Mouse (Mus musculus) c-Kit-positive CD71-positive TER-119-positive erythroid progenitor cells, embryonic 14.5 days (primary cell): ENCODE measurements around the gene BC030867.
A peak's percentile ranks its signal among the peaks of the same experiment; 100 is the strongest.
"Not testable (repeated sequence)": the region's sequence is repeated elsewhere in the genome, so short reads cannot be mapped to it uniquely, and the experiment has no call there.

ENCODE experiments used
- DNase-seq: peaks from one replicate; pipeline ENCODE4 v3.0.0-alpha.2; 2013; ENCODE audit warnings: low spot score

Gene BC030867

GRCm38 (mm10) chr11:102249351-102250090 is 839 bp downstream of the BC030867 start:
- DNase-seq = no peak

GRCm38 (mm10) chr11:102257514-102257913 is 8.8 kb downstream of the BC030867 start:
- DNase-seq = no peak

GRCm38 (mm10) chr11:102258095-102258494 is 9.4 kb downstream of the BC030867 start:
- no peak for DNase-seq

- DNase-seq = no peak
Measured at GRCm38 (mm10) chr11:102258521-102258920, 9.8 kb downstream of the BC030867 start.

GRCm38 (mm10) chr11:102263211-102263610 is 14.5 kb downstream of the BC030867 start:
- DNase-seq = no peak

GRCm38 (mm10) chr11:102265816-102266215 is 17.1 kb downstream of the BC030867 start:
- no peak for DNase-seq

- DNase-seq = no peak
Measured at GRCm38 (mm10) chr11:102266631-102267355, 18.1 kb downstream of the BC030867 start.

GRCm38 (mm10) chr11:102267480-102267879 is 18.8 kb downstream of the BC030867 start:
- DNase-seq = no peak

GRCm38 (mm10) chr11:102268520-102269244 is 20.0 kb downstream of the BC030867 start, which contains the start of gene Asb16:
Gene Asb16, plus strand, starts transcription at chr11:102268743.
- DNase-seq = no peak

GRCm38 (mm10) chr11:102276411-102276915 is 27.8 kb downstream of the BC030867 start:
- DNase-seq = no peak

- no peak for DNase-seq
Measured at GRCm38 (mm10) chr11:102277754-102278153, 29.1 kb downstream of the BC030867 start.

GRCm38 (mm10) chr11:102279595-102279994 is 30.9 kb downstream of the BC030867 start:
- no peak for DNase-seq

GRCm38 (mm10) chr11:102280267-102280666 is 31.6 kb downstream of the BC030867 start:
- not testable (repeated sequence) for DNase-seq

GRCm38 (mm10) chr11:102283922-102284321 is 35.2 kb downstream of the BC030867 start:
- DNase-seq = no peak

- DNase-seq = peak; percentile 100
Measured at GRCm38 (mm10) chr11:102284501-102285094, 35.9 kb downstream of the BC030867 start, which contains the start of gene Tmub2. Gene Tmub2, plus strand, starts transcription at chr11:102284931.

GRCm38 (mm10) chr11:102285095-102285834 is 36.6 kb downstream of the BC030867 start:
- DNase-seq = no peak

GRCm38 (mm10) chr11:102287485-102287884 is 38.8 kb downstream of the BC030867 start:
- DNase-seq = no peak

- DNase-seq = no peak
Measured at GRCm38 (mm10) chr11:102288027-102288804, 39.5 kb downstream of the BC030867 start.

GRCm38 (mm10) chr11:102288913-102289312 is 40.2 kb downstream of the BC030867 start:
- no peak for DNase-seq

- no peak for DNase-seq
Measured at GRCm38 (mm10) chr11:102289511-102290100, 40.9 kb downstream of the BC030867 start.
